Mouse (Mus musculus) neutrophil, adult 5-6 weeks (primary cell): ENCODE measurements at regions not wholly inside any gene's neighbourhood (a gene's known extent, or its start where the extent isn't known, plus 50 kb on each side); places are given as distances from the start of the nearest gene placed in this dataset.

Source experiments
- ATAC-seq: fragments of 151-379, 151-347 bp; 2 replicates; pipeline ENCODE4 v1.8.0; 2017; ENCODE audit warnings: mild to moderate bottlenecking, moderate TSS enrichment; ENCODE audit not compliant: insufficient number of reproducible peaks, poor library complexity, low FRiP score, severe bottlenecking; ENCODE audit errors: extremely low read depth

GRCm38 (mm10) chr2:12026220-12026619 is 248.5 kb downstream of the Ankrd16 start:
- no peak for ATAC-seq

GRCm38 (mm10) chr2:12033518-12034322 is 256.0 kb downstream of the Ankrd16 start:
- no peak for ATAC-seq

- ATAC-seq = no peak
Observed at GRCm38 (mm10) chr2:12034323-12034585, 256.6 kb downstream of the Ankrd16 start.

GRCm38 (mm10) chr2:12049386-12049785 is 252.3 kb downstream of the Itga8 start:
- ATAC-seq = no peak

GRCm38 (mm10) chr2:12049972-12050371 is 251.8 kb downstream of the Itga8 start:
- no peak for ATAC-seq

- ATAC-seq = no peak
Observed at GRCm38 (mm10) chr2:12053404-12054164, 248.1 kb downstream of the Itga8 start.

GRCm38 (mm10) chr2:12054165-12054500 is 247.6 kb downstream of the Itga8 start:
- no peak for ATAC-seq
